Mouse (Mus musculus): ENCODE data around the gene Rimbp2. TPM values are rescaled to one million over a fixed set of nuclear protein-coding genes. Genes with fewer than 3 reads are reported as not detected.

Gene Rimbp2
- polyA plus RNA-seq, 1 experiment from 2014 or later: 0.27 TPM

DNA sequence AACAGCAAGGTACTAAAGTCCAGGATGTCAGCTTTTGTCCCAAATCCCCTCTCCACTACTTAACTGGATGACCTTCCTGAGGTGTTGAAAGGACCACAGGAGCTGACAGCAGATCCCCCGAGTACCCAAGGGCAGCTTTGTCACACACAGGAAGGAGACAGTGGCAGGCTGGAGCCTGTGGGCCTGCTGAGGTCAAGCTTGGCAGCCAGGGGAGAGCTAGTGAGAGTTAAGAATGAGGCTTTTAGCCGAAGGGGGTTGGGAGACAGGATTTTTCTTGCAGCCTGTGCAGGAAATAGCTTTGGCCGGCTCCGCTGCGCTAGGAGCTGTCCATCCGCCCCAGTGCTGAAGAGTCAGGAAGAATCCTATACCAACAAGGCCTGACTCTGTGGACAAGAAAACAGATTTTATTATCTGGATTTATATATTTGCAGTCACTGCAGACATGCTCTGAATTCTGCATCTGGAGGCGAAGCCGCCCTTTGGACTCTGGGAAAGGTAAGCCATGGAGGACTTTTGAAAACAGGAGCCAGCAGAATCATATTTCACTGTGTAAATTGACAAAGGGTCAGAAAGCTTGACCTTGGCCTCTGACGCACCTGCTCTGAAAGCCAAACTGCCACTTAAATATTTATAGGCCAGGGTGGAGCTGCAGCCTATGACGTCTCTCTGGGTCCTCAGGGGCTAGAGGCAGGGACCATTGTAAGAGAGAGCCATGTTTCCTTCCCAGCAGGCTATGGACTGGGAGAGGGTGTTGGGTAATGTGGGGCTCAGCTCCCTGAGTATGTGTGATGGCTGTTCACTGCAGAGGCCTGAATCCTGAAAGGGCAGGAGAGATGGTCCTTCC lies 35.9 kb downstream of the Rimbp2 start:
- WGBS: 17% methylated on average over 10 of the region's 10 CpGs
- no peaks in the 10 kb centered on the region for H3K27me3 ChIP-seq (ENCODE audit: poor library complexity, severe bottlenecking)
- DNase-seq (ENCODE audit: extremely low spot score, low spot score): peak; percentile 78
- no peaks in the 10 kb centered on the region for H3K36me3 ChIP-seq (replicated peaks)
- H3K9me3 ChIP-seq: 0 out of 2 replicates have a peak, but pooled peaks cover 4% of the 10 kb centered on the region
- H3K27ac ChIP-seq: no peak overlapping the region
- no peak overlapping the region for H3K4me3 ChIP-seq
- peaks cover 14% of the 10 kb centered on the region for H3K4me1 ChIP-seq

DNA sequence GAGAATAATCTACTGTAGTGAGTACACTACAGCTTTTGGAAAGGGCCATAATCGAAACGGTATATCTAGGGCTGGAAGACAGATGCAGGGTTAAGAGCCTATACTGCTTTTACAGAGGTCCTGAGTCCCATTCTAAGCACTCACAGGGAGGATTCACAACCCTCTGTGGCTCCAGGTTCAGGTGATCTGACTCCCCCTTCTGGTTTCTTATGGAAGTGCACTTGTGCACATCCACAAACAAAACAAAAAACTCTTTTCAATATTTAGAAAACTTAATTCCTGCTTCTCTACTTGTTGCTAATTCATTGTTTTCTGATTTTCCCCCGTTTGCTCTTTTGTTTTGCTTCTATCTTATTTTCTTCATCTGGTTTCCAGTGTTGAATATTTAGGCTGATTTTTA lies 39.5 kb downstream of the Rimbp2 start:
- DNase-seq (ENCODE audit: extremely low spot score, low spot score): no peak
- Histone ChIP-seq H3K27ac (no peak overlapping the region), H3K36me3 (replicated peaks) (no peaks in the 10 kb centered on the region), H3K4me3 (no peak overlapping the region), H3K9me3 (0 out of 2 replicates have a peak, but pooled peaks cover 4% of the 10 kb centered on the region), H3K4me1 (peaks cover 9% of the 10 kb centered on the region), H3K27me3 (ENCODE audit: poor library complexity, severe bottlenecking) (no peaks in the 10 kb centered on the region)
- 81% methylated on average over 3 of the region's 3 CpGs for WGBS

DNA sequence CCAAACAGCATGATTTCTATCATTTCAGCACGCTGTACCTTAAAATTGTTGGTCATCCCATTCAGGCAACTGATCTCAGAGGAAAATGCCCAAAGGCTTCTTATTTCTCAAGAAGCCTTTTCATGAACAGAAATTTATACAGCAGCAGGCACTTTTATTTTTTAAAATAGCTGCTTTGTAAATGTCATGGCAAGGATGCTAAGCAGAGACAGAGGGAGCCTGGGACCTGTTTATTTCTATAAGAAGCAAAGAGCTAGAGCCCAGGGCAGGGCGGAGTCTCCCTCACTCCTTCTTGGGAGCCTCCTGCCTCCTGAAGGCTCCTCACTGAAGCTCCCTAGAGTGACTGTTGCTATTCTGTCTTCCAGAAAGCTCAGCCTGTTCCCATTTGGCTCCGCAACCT lies 40.9 kb downstream of the Rimbp2 start:
- no peak overlapping the region for H3K27ac ChIP-seq
- no peaks in the 10 kb centered on the region for H3K27me3 ChIP-seq (ENCODE audit: poor library complexity, severe bottlenecking)
- WGBS: 95% methylated on average over 3 of the region's 3 CpGs
- no peak overlapping the region for H3K4me3 ChIP-seq
- H3K36me3 ChIP-seq (replicated peaks): no peaks in the 10 kb centered on the region
- H3K9me3 ChIP-seq: 0 out of 2 replicates have a peak, but pooled peaks cover 4% of the 10 kb centered on the region
- DNase-seq (ENCODE audit: extremely low spot score, low spot score): no peak
- peaks cover 8% of the 10 kb centered on the region for H3K4me1 ChIP-seq

DNA sequence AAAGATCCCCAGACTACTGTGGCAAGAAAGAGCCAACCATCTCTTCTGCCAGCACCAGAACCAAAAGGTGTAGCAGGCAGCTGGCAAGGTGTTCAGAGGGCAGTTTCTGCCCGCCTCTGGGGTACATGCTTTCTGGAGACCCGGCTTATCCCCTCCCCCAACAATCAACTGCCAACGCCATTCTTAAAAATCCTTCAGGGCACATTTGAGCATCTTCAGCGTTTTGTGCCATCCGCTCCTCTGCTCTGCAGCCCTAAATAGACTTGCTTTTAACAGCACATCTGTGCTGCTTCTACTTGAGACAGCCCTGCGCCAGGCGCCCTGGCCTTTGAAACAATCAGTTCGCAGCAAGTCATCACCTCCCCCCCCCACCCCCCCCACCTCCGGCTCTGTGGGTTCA lies 41.7 kb downstream of the Rimbp2 start:
- no peak for DNase-seq (ENCODE audit: extremely low spot score, low spot score)
- Histone ChIP-seq H3K36me3 (replicated peaks) (no peaks in the 10 kb centered on the region), H3K4me3 (no peak overlapping the region), H3K9me3 (0 out of 2 replicates have a peak, but pooled peaks cover 4% of the 10 kb centered on the region), H3K27me3 (ENCODE audit: poor library complexity, severe bottlenecking) (no peaks in the 10 kb centered on the region), H3K27ac (no peak overlapping the region), H3K4me1 (0 out of 2 replicates have a peak, but pooled peaks cover 3% of the 10 kb centered on the region)
- 81% methylated on average over 9 of the region's 9 CpGs for WGBS

DNA sequence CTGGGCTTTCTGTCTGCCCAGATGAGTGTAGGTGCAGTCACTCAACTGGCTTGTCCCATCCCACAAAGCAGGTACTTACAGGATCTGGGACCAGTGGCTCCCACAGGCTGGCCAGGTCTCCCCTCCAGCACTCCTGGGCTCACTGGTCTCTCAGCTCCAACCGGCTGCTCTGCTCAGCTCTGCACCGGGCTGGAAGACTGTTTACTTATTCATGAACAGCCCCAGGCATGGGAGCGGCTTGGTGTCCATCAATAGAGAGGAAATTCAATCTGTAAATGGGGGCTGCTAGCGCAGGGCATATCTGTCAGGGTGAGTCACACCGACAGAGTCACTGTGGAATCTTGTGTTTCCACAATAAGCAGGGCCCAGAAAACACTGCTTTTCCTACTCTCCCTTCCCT lies 49.2 kb downstream of the Rimbp2 start:
- 56% methylated on average over 5 of the region's 5 CpGs for WGBS
- Histone ChIP-seq H3K4me3 (no peak overlapping the region), H3K9me3 (no peaks in the 10 kb centered on the region), H3K4me1 (peaks cover 30% of the 10 kb centered on the region), H3K36me3 (replicated peaks) (no peaks in the 10 kb centered on the region), H3K27ac (no peak overlapping the region), H3K27me3 (ENCODE audit: poor library complexity, severe bottlenecking) (no peaks in the 10 kb centered on the region)
- DNase-seq (ENCODE audit: extremely low spot score, low spot score): no peak

DNA sequence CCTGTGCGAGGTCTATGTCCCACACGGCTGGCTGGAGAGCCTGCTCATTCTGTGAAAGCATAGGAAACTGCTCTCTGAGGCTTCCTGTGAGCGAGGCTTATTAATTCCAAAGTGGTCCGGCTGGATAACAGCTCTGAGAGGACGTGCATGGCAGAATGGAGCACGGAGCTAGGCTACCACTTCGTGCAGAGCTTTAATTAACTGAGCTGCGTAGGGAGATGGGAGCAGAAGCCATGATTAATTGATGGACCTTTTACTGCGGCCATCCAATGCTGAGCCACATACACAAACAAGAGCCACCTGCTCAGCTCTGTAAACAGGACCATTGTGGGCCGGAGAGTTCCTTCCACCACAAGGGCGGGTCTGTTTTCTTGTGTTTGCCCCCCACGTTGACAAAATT lies 50.2 kb downstream of the Rimbp2 start:
- Histone ChIP-seq H3K36me3 (replicated peaks) (no peaks in the 10 kb centered on the region), H3K27ac (no peak overlapping the region), H3K4me1 (peaks cover 27% of the 10 kb centered on the region), H3K27me3 (ENCODE audit: poor library complexity, severe bottlenecking) (no peaks in the 10 kb centered on the region), H3K9me3 (no peaks in the 10 kb centered on the region), H3K4me3 (no peak overlapping the region)
- DNase-seq (ENCODE audit: extremely low spot score, low spot score): no peak
- WGBS: 74% methylated on average over 12 of the region's 12 CpGs

DNA sequence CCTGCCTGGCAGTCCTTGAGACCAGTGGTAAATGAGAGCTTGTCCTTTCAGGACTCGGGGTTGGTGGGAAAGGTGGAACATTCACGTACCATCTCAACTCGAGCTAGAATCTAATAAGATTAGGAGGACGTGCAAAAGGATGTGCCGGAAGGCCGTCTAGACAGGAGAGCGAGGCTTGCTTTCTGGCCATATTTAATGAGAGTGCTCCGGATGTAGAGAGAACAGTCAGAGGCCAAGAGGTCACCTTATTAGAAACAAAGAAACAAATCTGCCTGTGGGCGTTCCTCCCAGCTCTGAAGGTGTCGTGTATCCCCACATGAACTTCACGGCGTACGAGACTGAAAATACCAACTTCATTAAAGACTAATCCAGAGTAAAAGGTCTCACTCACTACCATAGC lies 53.3 kb downstream of the Rimbp2 start:
- WGBS: 60% methylated on average over 13 of the region's 13 CpGs
- H3K9me3 ChIP-seq: no peaks in the 10 kb centered on the region
- no peak overlapping the region for H3K4me3 ChIP-seq
- H3K27me3 ChIP-seq (ENCODE audit: poor library complexity, severe bottlenecking): no peaks in the 10 kb centered on the region
- H3K27ac ChIP-seq: no peak overlapping the region
- no peak for DNase-seq (ENCODE audit: extremely low spot score, low spot score)
- H3K36me3 ChIP-seq (replicated peaks): no peaks in the 10 kb centered on the region
- peaks cover 25% of the 10 kb centered on the region for H3K4me1 ChIP-seq

DNA sequence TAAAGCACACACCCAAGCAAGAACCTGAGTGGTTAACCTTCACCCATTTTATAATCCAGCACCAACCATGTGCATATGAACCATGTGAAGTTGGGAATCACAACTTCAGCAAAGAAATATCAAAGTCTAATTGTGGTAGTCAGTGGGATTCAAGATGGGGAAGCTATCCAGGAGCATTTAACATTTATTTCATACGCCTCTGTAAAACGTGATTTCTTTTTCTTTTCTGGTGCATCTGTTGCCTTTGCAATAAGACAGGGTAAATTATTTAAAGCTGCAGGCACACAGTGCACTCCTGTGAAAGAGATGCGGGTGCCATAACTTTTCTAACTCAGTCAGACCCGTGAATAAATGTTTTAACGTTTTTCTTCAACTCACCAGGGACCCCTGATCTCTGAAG lies 58.4 kb downstream of the Rimbp2 start:
- 83% methylated on average over 5 of the region's 5 CpGs for WGBS
- no peaks in the 10 kb centered on the region for H3K36me3 ChIP-seq (replicated peaks)
- H3K27ac ChIP-seq: no peak overlapping the region
- no peaks in the 10 kb centered on the region for H3K9me3 ChIP-seq
- H3K27me3 ChIP-seq (ENCODE audit: poor library complexity, severe bottlenecking): no peaks in the 10 kb centered on the region
- peaks cover 6% of the 10 kb centered on the region for H3K4me1 ChIP-seq
- no peak overlapping the region for H3K4me3 ChIP-seq
- DNase-seq (ENCODE audit: extremely low spot score, low spot score): no peak

DNA sequence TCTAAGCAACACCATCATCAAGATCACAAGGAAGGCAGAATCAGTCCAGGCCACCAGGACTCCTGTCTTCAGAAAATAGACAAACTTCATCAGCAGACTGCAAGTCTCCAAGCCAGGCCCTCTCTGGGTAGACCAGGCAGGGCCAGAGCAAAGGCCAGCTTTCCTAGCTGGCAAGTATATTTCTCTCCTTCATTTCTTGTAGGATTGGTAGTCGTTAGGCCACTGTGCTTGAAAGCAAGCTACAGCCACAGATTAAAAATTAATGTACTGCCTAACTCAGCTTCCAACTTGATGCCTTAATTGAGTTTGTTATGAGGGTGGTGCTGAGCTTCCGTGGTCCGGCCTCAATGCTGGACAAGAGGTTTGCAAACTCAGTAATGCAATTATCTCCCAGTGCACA lies 65.7 kb downstream of the Rimbp2 start:
- DNase-seq (ENCODE audit: extremely low spot score, low spot score): no peak
- 91% methylated on average over 3 of the region's 3 CpGs for WGBS
- no peaks in the 10 kb centered on the region; the same call in 1 of the 2 replicates for H3K4me1 ChIP-seq
- H3K36me3 ChIP-seq (replicated peaks): no peaks in the 10 kb centered on the region
- no peaks in the 10 kb centered on the region for H3K9me3 ChIP-seq
- H3K4me3 ChIP-seq: no peak overlapping the region
- no peak overlapping the region for H3K27ac ChIP-seq
- no peaks in the 10 kb centered on the region for H3K27me3 ChIP-seq (ENCODE audit: poor library complexity, severe bottlenecking)

DNA sequence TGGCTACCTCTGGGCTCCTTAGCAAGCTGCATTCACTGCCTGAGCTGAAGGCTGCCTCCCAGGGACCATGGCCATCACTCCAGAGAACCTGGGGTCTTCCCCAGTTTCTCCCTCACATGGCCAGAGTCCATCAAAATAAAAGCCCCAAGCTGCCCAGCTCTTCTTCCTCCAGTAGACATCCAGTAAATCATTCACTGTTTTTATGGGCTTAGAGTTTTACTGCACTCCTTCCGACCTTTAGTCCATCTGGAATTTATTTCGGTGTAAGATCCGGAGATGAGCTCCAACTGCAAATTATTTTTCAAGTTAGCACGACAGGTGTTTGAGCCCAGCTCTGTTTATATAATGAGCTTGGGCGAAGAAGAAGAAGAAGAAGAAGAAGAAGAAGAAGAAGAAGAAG lies 69.0 kb downstream of the Rimbp2 start:
- Histone ChIP-seq H3K4me3 (no peak overlapping the region), H3K36me3 (replicated peaks) (no peaks in the 10 kb centered on the region), H3K9me3 (no peaks in the 10 kb centered on the region), H3K27me3 (ENCODE audit: poor library complexity, severe bottlenecking) (no peaks in the 10 kb centered on the region), H3K27ac (no peak overlapping the region), H3K4me1 (peaks cover 2% of the 10 kb centered on the region)
- WGBS: 86% methylated on average over 5 of the region's 5 CpGs
- no peak for DNase-seq (ENCODE audit: extremely low spot score, low spot score)

DNA sequence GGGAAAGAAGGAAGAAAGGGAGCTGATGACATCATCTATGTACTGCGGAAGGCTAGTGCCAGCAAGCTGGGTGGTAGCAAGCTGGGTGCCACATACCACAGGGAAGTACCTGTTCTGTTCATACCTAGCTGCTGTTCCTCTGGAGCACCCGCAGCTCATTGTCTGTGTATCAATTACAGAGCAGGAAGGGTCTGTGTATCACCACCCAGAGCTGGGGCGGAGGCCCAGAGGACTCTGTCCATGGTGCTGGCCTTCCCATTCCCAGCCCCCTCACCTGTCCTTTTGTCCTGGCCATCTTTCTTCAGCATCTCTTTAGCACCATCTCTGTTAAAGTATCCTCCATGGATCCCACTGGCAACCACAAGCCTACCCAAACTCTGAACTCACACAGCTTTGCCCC lies 74.2 kb downstream of the Rimbp2 start:
- H3K27ac ChIP-seq: no peak overlapping the region
- H3K4me1 ChIP-seq: peaks cover 27% of the 10 kb centered on the region
- no peaks in the 10 kb centered on the region for H3K9me3 ChIP-seq
- 35% methylated on average over 3 of the region's 3 CpGs for WGBS
- peaks cover 11% of the 10 kb centered on the region for H3K27me3 ChIP-seq (ENCODE audit: poor library complexity, severe bottlenecking)
- no peak overlapping the region for H3K4me3 ChIP-seq
- DNase-seq (ENCODE audit: extremely low spot score, low spot score): no peak
- H3K36me3 ChIP-seq (replicated peaks): no peaks in the 10 kb centered on the region

DNA sequence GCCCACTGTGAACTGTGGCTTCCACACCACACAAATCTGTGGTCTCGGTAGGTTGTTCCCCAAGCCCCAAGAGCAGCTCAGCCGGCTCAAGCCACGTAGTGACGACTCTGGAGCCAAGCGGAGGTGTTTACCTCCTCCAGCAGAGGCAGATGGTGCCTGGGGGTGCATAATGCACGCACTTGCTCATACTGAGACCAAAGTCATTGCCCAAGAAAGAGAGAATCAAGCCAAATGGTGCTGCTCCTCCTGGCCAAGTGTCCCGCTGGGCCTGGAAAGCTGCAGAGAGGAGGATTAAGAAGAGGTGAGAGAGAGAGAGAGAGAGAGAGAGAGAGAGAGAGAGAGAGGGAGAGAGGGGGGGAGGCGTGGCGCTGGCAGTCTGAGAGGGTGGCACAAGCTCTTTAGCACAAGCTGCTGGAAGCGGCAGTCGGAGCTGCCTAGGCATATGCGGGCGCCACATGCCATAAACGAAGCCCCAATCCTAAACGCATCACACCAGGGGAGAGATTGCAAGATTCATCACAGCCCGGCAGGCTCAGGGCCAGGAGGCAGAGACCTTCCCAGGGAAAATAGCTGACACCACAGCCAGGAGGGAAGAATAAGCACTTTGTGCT lies 75.8 kb downstream of the Rimbp2 start:
- Histone ChIP-seq H3K4me3 (no peak overlapping the region), H3K4me1 (peaks cover 27% of the 10 kb centered on the region), H3K36me3 (replicated peaks) (no peaks in the 10 kb centered on the region), H3K27me3 (ENCODE audit: poor library complexity, severe bottlenecking) (peaks cover 11% of the 10 kb centered on the region), H3K9me3 (no peaks in the 10 kb centered on the region), H3K27ac (no peak overlapping the region)
- no peak for DNase-seq (ENCODE audit: extremely low spot score, low spot score)
- WGBS: 28% methylated on average over 16 of the region's 16 CpGs

DNA sequence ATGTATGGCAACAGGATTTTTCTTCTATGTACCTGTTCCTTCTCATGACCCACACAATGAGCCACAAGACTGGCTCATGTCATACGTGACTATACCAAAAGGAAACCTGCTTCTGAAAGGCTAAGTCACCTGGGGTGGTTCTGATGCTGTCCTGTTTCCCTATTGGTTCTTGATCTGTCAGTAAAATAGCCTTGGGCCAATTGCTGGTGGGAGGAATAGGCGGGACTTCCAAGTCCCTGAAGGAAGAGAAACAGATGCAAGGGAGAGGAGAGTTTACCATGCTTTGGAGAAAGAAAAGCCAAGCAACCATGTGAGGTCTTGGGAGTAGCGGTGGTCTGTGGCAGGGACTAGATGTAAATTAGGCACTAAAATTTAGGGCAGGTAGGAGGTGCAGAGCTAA lies 81.6 kb downstream of the Rimbp2 start:
- WGBS: 70% methylated on average over 3 of the region's 3 CpGs
- H3K4me3 ChIP-seq: no peak overlapping the region
- H3K36me3 ChIP-seq (replicated peaks): no peaks in the 10 kb centered on the region
- H3K4me1 ChIP-seq: no peaks in the 10 kb centered on the region
- no peak for DNase-seq (ENCODE audit: extremely low spot score, low spot score)
- H3K27ac ChIP-seq: no peak overlapping the region
- H3K9me3 ChIP-seq: no peaks in the 10 kb centered on the region
- no peaks in the 10 kb centered on the region for H3K27me3 ChIP-seq (ENCODE audit: poor library complexity, severe bottlenecking)

Measured in forebrain, embryonic 10.5 days (tissue).